Mouse (Mus musculus): ENCODE measurements around the gene Npas2. TPM values are rescaled to one million over a fixed set of nuclear protein-coding genes. Genes with fewer than 3 reads are reported as not detected.

Npas2 gene
- polyA plus RNA-seq, 2 experiments = 0.11 TPM

DNA sequence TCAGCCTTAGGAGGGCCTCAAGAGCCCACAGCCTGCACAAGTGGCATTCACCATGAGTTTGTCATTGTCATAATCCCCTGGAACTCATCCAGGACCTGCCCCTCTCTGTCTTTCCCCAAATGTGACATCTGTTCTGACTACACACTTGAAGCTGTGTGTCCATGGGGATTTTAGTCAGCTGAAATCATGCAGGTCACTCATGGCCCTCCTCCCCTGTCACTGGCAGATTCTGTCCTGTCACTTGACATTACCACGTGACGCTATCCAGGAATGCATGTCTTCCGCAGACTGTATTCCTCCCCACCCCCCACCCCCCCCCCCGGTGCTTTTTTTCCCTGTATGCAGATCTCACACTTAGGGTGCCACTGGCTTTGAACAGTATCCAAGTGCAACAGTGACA, 94.3 kb downstream of the Npas2 start:
- H3K4me2 ChIP-seq (ENCODE audit: low read depth) = no peak overlapping the region
- ATAC-seq (ENCODE audit: insufficient read depth) = no peak
- H3K27ac ChIP-seq = no peak overlapping the region
- H3K4me3 ChIP-seq (ENCODE audit: insufficient read depth in 1 of 2, low read depth in 2 of 2, low read length in 2 of 2) = no peak overlapping the region
- H3K36me3 ChIP-seq (replicated peaks; ENCODE audit: control insufficient read depth, insufficient read depth, low read depth) = no peaks in the 10 kb centered on the region
- 65% methylated on average over 4 of the region's 4 CpGs for WGBS (ENCODE audit: insufficient replicate concordance)
- DNase-seq (ENCODE audit: low read depth in 3 of 3, low spot score in 3 of 3) = no peak
- H3K9me3 ChIP-seq (ENCODE audit: control insufficient read depth, low read length) = no peaks in the 10 kb centered on the region
- H3K9ac ChIP-seq (replicated peaks) = no peak overlapping the region
- H3K27me3 ChIP-seq (ENCODE audit: control insufficient read depth, insufficient read depth, low read length) = no peaks in the 10 kb centered on the region
- no peaks in the 10 kb centered on the region for H3K4me1 ChIP-seq (replicated peaks; ENCODE audit: control insufficient read depth in 2 of 2, insufficient read depth in 2 of 2, low read length in 1 of 2)
- TF ChIP-seq EP300 (IDR thresholded peaks at IDR 0.05; ENCODE audit: low read depth) = no peak

DNA sequence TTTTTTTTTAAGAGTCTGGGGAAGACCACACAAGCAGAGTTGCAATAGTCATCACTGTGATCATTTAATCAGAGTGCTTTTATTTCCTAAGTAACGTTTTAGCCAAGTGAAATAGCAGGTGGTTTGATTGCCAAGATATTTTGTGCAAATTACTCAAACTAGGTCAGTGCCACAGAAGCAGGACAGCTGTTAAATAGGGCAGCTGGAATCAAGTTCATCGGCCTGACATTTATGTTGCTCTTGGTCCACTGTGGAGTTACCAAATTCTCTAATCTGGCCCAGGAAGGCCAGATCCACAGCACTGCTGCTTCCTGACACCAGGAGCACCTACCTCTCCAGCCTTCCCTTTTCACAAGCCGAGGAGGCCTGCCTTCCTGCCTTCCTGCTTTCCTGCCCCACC, 94.9 kb downstream of the Npas2 start:
- WGBS (ENCODE audit: insufficient replicate concordance) = 50% methylated on average over 3 of the region's 3 CpGs
- DNase-seq (ENCODE audit: low read depth in 3 of 3, low spot score in 3 of 3) (no peak), ATAC-seq (ENCODE audit: insufficient read depth) (no peak)
- H3K9ac ChIP-seq (replicated peaks) = no peak overlapping the region
- no peak for TF ChIP-seq CTCF (IDR thresholded peaks at IDR 0.05; ENCODE audit: low read depth)
- TF ChIP-seq EP300 (IDR thresholded peaks at IDR 0.05; ENCODE audit: low read depth) = no peak
- no peaks in the 10 kb centered on the region for H3K4me1 ChIP-seq (replicated peaks; ENCODE audit: control insufficient read depth in 2 of 2, insufficient read depth in 2 of 2, low read length in 1 of 2)
- H3K4me2 ChIP-seq (ENCODE audit: low read depth) = no peak overlapping the region
- H3K27me3 ChIP-seq (ENCODE audit: control insufficient read depth, insufficient read depth, low read length) = no peaks in the 10 kb centered on the region
- H3K36me3 ChIP-seq (replicated peaks; ENCODE audit: control insufficient read depth, insufficient read depth, low read depth) = no peaks in the 10 kb centered on the region
- no peak overlapping the region for H3K4me3 ChIP-seq (ENCODE audit: insufficient read depth in 1 of 2, low read depth in 2 of 2, low read length in 2 of 2)
- no peaks in the 10 kb centered on the region for H3K9me3 ChIP-seq (ENCODE audit: control insufficient read depth, low read length)
- no peak overlapping the region for H3K27ac ChIP-seq

DNA sequence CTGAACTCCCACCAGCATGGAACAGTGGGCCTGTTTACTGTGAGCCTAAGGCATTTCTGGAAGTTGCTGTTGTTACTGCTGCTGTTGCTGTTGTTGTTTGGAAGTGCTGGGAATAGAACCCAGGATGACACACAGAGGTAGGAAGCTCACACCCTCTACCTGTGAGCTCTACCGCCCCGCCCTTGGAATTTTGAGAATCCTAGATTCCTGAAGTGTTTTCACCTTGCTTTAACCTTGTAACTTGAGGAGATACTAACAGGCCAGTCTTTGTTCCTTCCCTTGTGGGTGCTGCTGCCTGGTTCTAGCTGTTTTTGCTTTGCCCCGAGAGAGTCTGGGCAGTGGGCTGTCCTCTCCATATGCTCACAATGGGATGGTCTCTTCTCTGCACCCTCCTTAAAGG, 98.5 kb downstream of the Npas2 start:
- H3K9ac ChIP-seq (replicated peaks) = no peak overlapping the region
- H3K27me3 ChIP-seq (ENCODE audit: control insufficient read depth, insufficient read depth, low read length) = no peaks in the 10 kb centered on the region
- H3K4me3 ChIP-seq (ENCODE audit: insufficient read depth in 1 of 2, low read depth in 2 of 2, low read length in 2 of 2) = no peak overlapping the region
- H3K9me3 ChIP-seq (ENCODE audit: control insufficient read depth, low read length) = no peaks in the 10 kb centered on the region
- no peak overlapping the region for H3K27ac ChIP-seq
- 57% methylated on average over 3 of the region's 3 CpGs for WGBS (ENCODE audit: insufficient replicate concordance)
- ATAC-seq (ENCODE audit: insufficient read depth) (no peak), DNase-seq (ENCODE audit: low read depth in 3 of 3, low spot score in 3 of 3) (no peak)
- H3K36me3 ChIP-seq (replicated peaks; ENCODE audit: control insufficient read depth, insufficient read depth, low read depth) = no peaks in the 10 kb centered on the region
- TF ChIP-seq EP300 (IDR thresholded peaks at IDR 0.05; ENCODE audit: low read depth) (no peak), CTCF (IDR thresholded peaks at IDR 0.05; ENCODE audit: low read depth) (no peak)
- no peak overlapping the region for H3K4me2 ChIP-seq (ENCODE audit: low read depth)
- H3K4me1 ChIP-seq (replicated peaks; ENCODE audit: control insufficient read depth in 2 of 2, insufficient read depth in 2 of 2, low read length in 1 of 2) = no peaks in the 10 kb centered on the region

DNA sequence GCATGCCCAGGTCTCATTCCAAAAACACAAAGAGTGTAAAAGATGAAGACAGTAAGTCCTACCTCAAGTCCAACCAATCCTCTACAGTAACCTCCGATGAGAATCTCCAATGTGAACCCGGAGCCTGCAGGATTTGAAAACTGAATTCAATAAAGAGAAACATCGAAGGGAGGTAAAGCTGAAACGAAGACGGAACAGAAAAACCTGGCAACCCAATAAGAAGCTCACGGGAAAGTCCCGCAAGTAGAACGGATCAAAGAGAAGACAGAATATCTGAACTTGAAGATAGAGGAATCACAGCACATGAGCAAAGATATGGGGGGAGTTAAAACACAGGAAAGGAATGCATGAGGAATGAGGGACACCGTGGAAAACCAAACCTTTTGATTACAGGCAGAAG, 104.8 kb downstream of the Npas2 start:
- Histone ChIP-seq H3K9me3 (ENCODE audit: control insufficient read depth, low read length) (no peaks in the 10 kb centered on the region), H3K4me3 (ENCODE audit: insufficient read depth in 1 of 2, low read depth in 2 of 2, low read length in 2 of 2) (no peak overlapping the region), H3K9ac (replicated peaks) (no peak overlapping the region), H3K4me2 (ENCODE audit: low read depth) (no peak overlapping the region), H3K36me3 (replicated peaks; ENCODE audit: control insufficient read depth, insufficient read depth, low read depth) (no peaks in the 10 kb centered on the region), H3K4me1 (replicated peaks; ENCODE audit: control insufficient read depth in 2 of 2, insufficient read depth in 2 of 2, low read length in 1 of 2) (no peaks in the 10 kb centered on the region), H3K27me3 (ENCODE audit: control insufficient read depth, insufficient read depth, low read length) (no peaks in the 10 kb centered on the region), H3K27ac (no peak overlapping the region)
- no peak for ATAC-seq (ENCODE audit: insufficient read depth)
- no peak for TF ChIP-seq CTCF (IDR thresholded peaks at IDR 0.05; ENCODE audit: low read depth)
- TF ChIP-seq EP300 (IDR thresholded peaks at IDR 0.05; ENCODE audit: low read depth) = no peak
- 75% methylated on average over 9 of the region's 9 CpGs for WGBS (ENCODE audit: insufficient replicate concordance)
- no peak for DNase-seq (ENCODE audit: low read depth in 3 of 3, low spot score in 3 of 3)

DNA sequence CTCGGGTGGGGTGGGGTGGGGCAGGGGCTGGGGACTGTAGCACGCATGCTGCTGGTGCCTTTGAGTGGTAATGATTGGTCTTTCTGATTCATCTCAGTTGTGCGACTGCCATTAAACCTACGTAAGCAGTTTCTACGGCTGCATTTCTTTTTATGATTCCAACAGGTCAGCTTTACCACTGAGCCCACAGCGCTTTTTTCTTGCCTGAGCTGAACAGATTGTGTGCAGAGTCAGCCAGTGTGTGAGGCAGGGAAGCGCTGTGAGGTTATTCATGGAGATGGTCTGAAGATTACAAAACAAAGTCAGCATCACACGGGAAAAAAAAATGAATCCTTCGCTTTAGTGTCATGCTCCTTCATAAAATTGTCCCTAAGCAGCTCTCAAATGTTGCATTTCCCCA, 106.7 kb downstream of the Npas2 start:
- Histone ChIP-seq H3K36me3 (replicated peaks; ENCODE audit: control insufficient read depth, insufficient read depth, low read depth) (no peaks in the 10 kb centered on the region), H3K9ac (replicated peaks) (no peak overlapping the region), H3K9me3 (ENCODE audit: control insufficient read depth, low read length) (no peaks in the 10 kb centered on the region), H3K27ac (no peak overlapping the region), H3K4me1 (replicated peaks; ENCODE audit: control insufficient read depth in 2 of 2, insufficient read depth in 2 of 2, low read length in 1 of 2) (no peaks in the 10 kb centered on the region), H3K4me2 (ENCODE audit: low read depth) (no peak overlapping the region), H3K4me3 (ENCODE audit: insufficient read depth in 1 of 2, low read depth in 2 of 2, low read length in 2 of 2) (no peak overlapping the region), H3K27me3 (ENCODE audit: control insufficient read depth, insufficient read depth, low read length) (no peaks in the 10 kb centered on the region)
- 77% methylated on average over 9 of the region's 9 CpGs for WGBS (ENCODE audit: insufficient replicate concordance)
- ATAC-seq (ENCODE audit: insufficient read depth) = no peak
- TF ChIP-seq EP300 (IDR thresholded peaks at IDR 0.05; ENCODE audit: low read depth) (no peak), CTCF (IDR thresholded peaks at IDR 0.05; ENCODE audit: low read depth) (no peak)
- no peak for DNase-seq (ENCODE audit: low read depth in 3 of 3, low spot score in 3 of 3)

DNA sequence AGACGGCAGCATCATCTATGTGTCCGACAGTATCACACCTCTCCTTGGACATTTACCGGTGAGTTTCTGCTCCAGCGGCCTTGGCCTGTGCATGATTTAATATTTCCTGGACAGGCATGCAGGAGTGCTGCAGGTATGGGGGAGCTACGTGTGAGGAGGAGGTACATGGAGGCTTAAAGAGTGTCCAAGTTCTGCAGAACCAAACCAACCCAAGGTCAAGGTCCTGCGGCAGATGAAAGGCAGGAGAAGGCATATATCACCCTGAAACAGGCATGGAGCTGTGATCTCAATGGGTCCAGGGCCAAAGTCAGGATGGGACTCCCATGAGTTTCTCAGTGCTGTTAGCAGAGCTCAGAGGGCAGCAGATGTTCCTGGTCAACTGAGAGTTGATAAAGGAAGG, 107.1 kb downstream of the Npas2 start:
- H3K27ac ChIP-seq = no peak overlapping the region
- TF ChIP-seq CTCF (IDR thresholded peaks at IDR 0.05; ENCODE audit: low read depth) = no peak
- no peak for TF ChIP-seq EP300 (IDR thresholded peaks at IDR 0.05; ENCODE audit: low read depth)
- H3K4me2 ChIP-seq (ENCODE audit: low read depth) = no peak overlapping the region
- ATAC-seq (ENCODE audit: insufficient read depth) = no peak
- no peaks in the 10 kb centered on the region for H3K27me3 ChIP-seq (ENCODE audit: control insufficient read depth, insufficient read depth, low read length)
- H3K4me3 ChIP-seq (ENCODE audit: insufficient read depth in 1 of 2, low read depth in 2 of 2, low read length in 2 of 2) = no peak overlapping the region
- no peak overlapping the region for H3K9ac ChIP-seq (replicated peaks)
- DNase-seq (ENCODE audit: low read depth in 3 of 3, low spot score in 3 of 3) = no peak
- 81% methylated on average over 6 of the region's 6 CpGs for WGBS (ENCODE audit: insufficient replicate concordance)
- H3K9me3 ChIP-seq (ENCODE audit: control insufficient read depth, low read length) = no peaks in the 10 kb centered on the region
- H3K4me1 ChIP-seq (replicated peaks; ENCODE audit: control insufficient read depth in 2 of 2, insufficient read depth in 2 of 2, low read length in 1 of 2) = no peaks in the 10 kb centered on the region
- H3K36me3 ChIP-seq (replicated peaks; ENCODE audit: control insufficient read depth, insufficient read depth, low read depth) = no peaks in the 10 kb centered on the region
